ENCODE assay signal across 21 mouse cellular contexts in the genomic region with DNA sequence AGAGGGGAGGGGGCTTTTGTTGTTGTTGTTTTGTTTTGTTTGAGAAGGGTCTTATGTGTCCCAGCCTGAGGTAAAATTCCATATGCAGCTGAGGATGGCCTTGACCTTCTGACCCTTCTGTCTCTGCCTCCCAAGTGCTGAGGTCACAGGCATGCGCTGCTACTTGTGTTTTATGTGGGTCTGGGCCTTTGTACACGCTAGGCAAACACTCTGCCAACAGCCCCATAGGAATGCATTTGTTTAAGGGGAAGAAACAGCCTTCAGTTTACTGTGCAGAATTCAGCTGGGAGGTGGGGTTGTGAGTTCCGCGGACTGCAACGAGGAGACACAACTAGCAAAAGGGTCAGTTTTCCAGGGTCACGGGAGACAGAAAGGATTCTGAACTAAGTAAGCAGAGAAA. TPM values are rescaled to one million over a fixed set of nuclear protein-coding genes. Genes with fewer than 3 reads are reported as not detected.
DNase-seq lines count a peak whose midpoint lies in the region; ATAC-seq and TF ChIP-seq lines count a peak whose summit lies in the region.
"Had no signal": no experiment of that assay in that cellular context is flagged by ENCODE, and none has a peak within 500 bp of the region (broad histone marks: within the 10 kb centered on the region; RNA-seq: fewer than 3 reads in every experiment).

No protein-coding gene starts in this region.

- H3K4me2 ChIP-seq in lung, embryonic 14.5 days = peak overlapping the region; percentile 44
- no peak overlapping the region for H3K4me2 ChIP-seq in embryonic facial prominence, embryonic 15.5 days (replicated peaks)

- H3K36me3 ChIP-seq in lung, embryonic 14.5 days (ENCODE audit: insufficient read depth) = no peaks in the 10 kb centered on the region
- no peaks in the 10 kb centered on the region for H3K36me3 ChIP-seq in embryonic facial prominence, embryonic 15.5 days

- no peak overlapping the region; the same call in 1 of the 2 replicates for H3K9ac ChIP-seq in lung, embryonic 14.5 days
- H3K9ac ChIP-seq in embryonic facial prominence, embryonic 15.5 days = no peak overlapping the region
- H3K9ac ChIP-seq: liver, embryonic 14.5 days had no signal

- intact Hi-C loops in gastrocnemius, adult 2 months (cut with DNase I) = no loop called here

- no peak overlapping the region for H3K4me3 ChIP-seq in gastrocnemius, adult 2 months
- H3K4me3 ChIP-seq in lung, embryonic 14.5 days (ENCODE audit: low read depth, low read length) = no peak overlapping the region
- H3K4me3 ChIP-seq in embryonic facial prominence, embryonic 15.5 days (replicated peaks) = no peak overlapping the region
- H3K4me3 ChIP-seq: heart, adult 2 months had no signal

- 43% methylated on average over 6 of the region's 6 CpGs for WGBS in lung, embryonic 14.5 days
- 33% methylated on average over 6 of the region's 6 CpGs for WGBS in embryonic facial prominence, embryonic 15.5 days

- ATAC-seq in lung, embryonic 14.5 days (ENCODE audit: insufficient read depth) = no peak
- ATAC-seq in embryonic facial prominence, embryonic 15.5 days (ENCODE audit: insufficient number of reproducible peaks, low FRiP score, low TSS enrichment, low read depth) = no peak
- ATAC-seq: forebrain, embryonic 16.5 days had no signal

- peaks cover 19% of the 10 kb centered on the region; the same call in 1 of the 2 replicates for H3K4me1 ChIP-seq in lung, embryonic 14.5 days (ENCODE audit: insufficient read depth)
- H3K4me1 ChIP-seq in embryonic facial prominence, embryonic 15.5 days = peaks cover 31% of the 10 kb centered on the region

- H3K27ac ChIP-seq in gastrocnemius, adult 2 months = peak overlapping the region; percentile 35
- peak overlapping the region; percentile 89 for H3K27ac ChIP-seq in lung, embryonic 14.5 days (ENCODE audit: low read depth)
- 0 out of 2 replicates have a peak overlapping the region, but pooled peaks have one; percentile 25 for H3K27ac ChIP-seq in embryonic facial prominence, embryonic 15.5 days (replicated peaks)
- H3K27ac ChIP-seq: heart, adult 2 months; liver, embryonic 14.5 days had no signal

- TF ChIP-seq CTCF in gastrocnemius, adult 2 months (IDR thresholded peaks at IDR 0.05) = no peak
- no peak for TF ChIP-seq CTCF in lung, embryonic 14.5 days (IDR thresholded peaks at IDR 0.05; ENCODE audit: low read depth)

- no peak for DNase-seq in gastrocnemius, adult 2 months
- DNase-seq in gastrocnemius, postnatal 25 days = no peak
- DNase-seq in lung, embryonic 14.5 days = peak; percentile 61
- DNase-seq in lung, postnatal 10 days = no peak
- DNase-seq in R1 (ENCODE audit: low read depth, low spot score) (peak; percentile 22), adipocyte (ENCODE audit: low spot score) (no peak)
- DNase-seq in layer of hippocampus, adult 18-20 months (ENCODE audit: low spot score in 2 of 2) = no peak
- DNase-seq: cerebellum, adult 11 months; cerebellum, postnatal 36 days; heart, adult 2 months; kidney, postnatal 10 days; right cerebral cortex, adult 18-20 months; spleen, adult 18-20 months had no signal

- H3K27me3 ChIP-seq in lung, embryonic 14.5 days (ENCODE audit: insufficient read depth, low read length) = no peaks in the 10 kb centered on the region
- H3K27me3 ChIP-seq in embryonic facial prominence, embryonic 15.5 days = no peaks in the 10 kb centered on the region

- H3K9me3 ChIP-seq in lung, embryonic 14.5 days (ENCODE audit: low read depth, low read length) = no peaks in the 10 kb centered on the region
- H3K9me3 ChIP-seq in embryonic facial prominence, embryonic 15.5 days (replicated peaks) = no peaks in the 10 kb centered on the region

RNA-seq across cellular contexts. Expression of gene D630003M21Rik, which starts 1.6 kb away (rescaled TPM):
- 1 to 10 TPM; 1.2 to 2.2 TPM for total RNA-seq in gastrocnemius, adult 2 months (2021)
- 1 to 10 TPM; 1.8 to 2.0 TPM for total RNA-seq in gastrocnemius, postnatal 25 days (2021)
- polyA plus RNA-seq in lung, embryonic 14.5 days (2014; fragmentation: Nextera tagmentation; extraction: Ambion mirVana) = 6.4 and 9.1 TPM in 2 replicates
- 5.0 and 6.0 TPM in 2 replicates for polyA plus RNA-seq in embryonic facial prominence, embryonic 15.5 days (2015; fragmentation: Nextera tagmentation; extraction: Ambion mirVana)
- total RNA-seq in layer of hippocampus, adult 18-20 months (2021) = 1 to 10 TPM; 3.5 to 4.5 TPM

RNA-seq across cellular contexts. Expression of gene Bpi, which starts 27.3 kb away (rescaled TPM):
- total RNA-seq in gastrocnemius, adult 2 months (2021) = not detected
- not detected for total RNA-seq in gastrocnemius, postnatal 25 days (2021)
- polyA plus RNA-seq in lung, embryonic 14.5 days (2014; fragmentation: Nextera tagmentation; extraction: Ambion mirVana) = not detected in 2 replicates
- polyA plus RNA-seq in embryonic facial prominence, embryonic 15.5 days (2015; fragmentation: Nextera tagmentation; extraction: Ambion mirVana) = not detected in 2 replicates
- total RNA-seq in layer of hippocampus, adult 18-20 months (2021) = not detected
- total RNA-seq: adrenal gland, adult 18-20 months; gastrocnemius, adult 18-20 months; layer of hippocampus, postnatal 14 days; left cerebral cortex, postnatal 25 days had no signal
- polyA plus RNA-seq: forebrain, embryonic 16.5 days; heart, adult 2 months; heart, postnatal 0 days; liver, embryonic 14.5 days had no signal

Comparison
In these comparisons a context has a peak if more than half of its experiments do, and no peak if none do; other contexts are left out.
1. DNase-seq: peak in lung, embryonic 14.5 days (single experiment) and R1 (single experiment); none in gastrocnemius, adult 2 months (single experiment), gastrocnemius, postnatal 25 days (single experiment), lung, postnatal 10 days (single experiment), layer of hippocampus, adult 18-20 months (0 of 2) and adipocyte (single experiment).
2. H3K27ac ChIP-seq: peak in every context shown above with its lines; median percentile 89 in lung, embryonic 14.5 days; 35 in gastrocnemius, adult 2 months; 25 in embryonic facial prominence, embryonic 15.5 days.